In the genomic region with DNA sequence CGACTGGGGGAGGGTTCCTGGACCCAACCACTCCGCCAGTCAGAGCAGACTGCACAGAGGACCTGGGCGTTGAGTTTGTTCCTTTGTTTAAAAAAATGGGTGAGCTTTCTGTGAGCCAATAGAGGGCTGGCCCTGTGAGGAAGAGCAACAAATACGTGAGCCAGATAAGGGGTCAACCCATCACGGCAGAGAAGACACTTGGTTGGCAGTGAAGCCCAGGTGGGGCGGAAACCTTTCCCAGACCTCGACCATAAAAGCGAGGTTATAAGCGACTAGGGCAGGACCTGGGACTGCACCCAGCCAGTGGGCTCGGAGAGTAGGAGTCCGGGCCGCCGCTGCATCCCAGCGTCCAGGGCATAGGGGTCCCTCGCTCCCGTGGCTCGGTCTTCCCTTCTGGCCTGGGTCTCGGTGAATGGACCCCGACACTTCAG, we compare ENCODE assay signal across 7 mouse cellular contexts. TPM values are rescaled to one million over a fixed set of nuclear protein-coding genes. Genes with fewer than 3 reads are reported as not detected.
DNase-seq lines count a peak whose midpoint lies in the region; ATAC-seq and TF ChIP-seq lines count a peak whose summit lies in the region.

No protein-coding gene starts in this region.

- H3K4me3 ChIP-seq in forebrain, embryonic 13.5 days: peak overlapping the region; percentile 83
- H3K4me3 ChIP-seq in hindbrain, embryonic 14.5 days (replicated peaks; ENCODE audit: low read length): peak overlapping the region; percentile 83
- H3K4me3 ChIP-seq in limb, embryonic 13.5 days: peak overlapping the region; percentile 73
- H3K4me3 ChIP-seq in midbrain, embryonic 14.5 days (replicated peaks; ENCODE audit: low read depth, low read length): peak overlapping the region; percentile 72
- peak overlapping the region; percentile 81 for H3K4me3 ChIP-seq in spleen, adult 2 months (ENCODE audit: extremely low read depth, insufficient read depth, insufficient read length)

- peaks cover 19% of the 10 kb centered on the region for H3K36me3 ChIP-seq in forebrain, embryonic 13.5 days (ENCODE audit: poor library complexity, severe bottlenecking)
- peaks cover 19% of the 10 kb centered on the region for H3K36me3 ChIP-seq in hindbrain, embryonic 14.5 days (replicated peaks; ENCODE audit: control insufficient read depth, insufficient read depth)
- H3K36me3 ChIP-seq in limb, embryonic 13.5 days: peaks cover 20% of the 10 kb centered on the region
- peaks cover 18% of the 10 kb centered on the region for H3K36me3 ChIP-seq in midbrain, embryonic 14.5 days (ENCODE audit: control insufficient read depth, insufficient read depth, low read length)
- no peaks in the 10 kb centered on the region; the same call in 1 of the 2 replicates for H3K36me3 ChIP-seq in spleen, adult 2 months (ENCODE audit: control insufficient read depth, insufficient read depth, low read length)

- peak; percentile 89 for DNase-seq in T-cell, adult 2 months (ENCODE audit: low spot score)
- DNase-seq in hindbrain, embryonic 14.5 days (ENCODE audit: low spot score): peak; percentile 76
- DNase-seq in midbrain, embryonic 14.5 days: peak; percentile 88
- peak; percentile 75 to 86 for DNase-seq in spleen, adult 2 months (ENCODE audit: low read depth in 1 of 2, low spot score in 2 of 2)

- TF ChIP-seq CTCF in spleen, adult 2 months (IDR thresholded peaks at IDR 0.05; ENCODE audit: extremely low read depth, insufficient read depth, insufficient read length, insufficient replicate concordance): no peak

- peak overlapping the region; percentile 98 for H3K27ac ChIP-seq in forebrain, embryonic 13.5 days
- H3K27ac ChIP-seq in hindbrain, embryonic 14.5 days: peak overlapping the region; percentile 95
- peak overlapping the region; percentile 99 for H3K27ac ChIP-seq in limb, embryonic 13.5 days
- H3K27ac ChIP-seq in midbrain, embryonic 14.5 days (replicated peaks; ENCODE audit: low read depth, low read length): peak overlapping the region; percentile 98
- H3K27ac ChIP-seq in spleen, adult 2 months (ENCODE audit: insufficient read depth, low read length): peak overlapping the region; percentile 88

- peak; percentile 88 for TF ChIP-seq POLR2A in spleen, adult 2 months (IDR thresholded peaks at IDR 0.05; ENCODE audit: low read depth, low read length)

- H3K4me2 ChIP-seq in forebrain, embryonic 13.5 days: peak overlapping the region; percentile 76
- H3K4me2 ChIP-seq in hindbrain, embryonic 14.5 days (replicated peaks): peak overlapping the region; percentile 74
- H3K4me2 ChIP-seq in limb, embryonic 13.5 days (replicated peaks): peak overlapping the region; percentile 73
- H3K4me2 ChIP-seq in midbrain, embryonic 14.5 days (ENCODE audit: low read length): peak overlapping the region; percentile 78

- ATAC-seq in cerebellum, adult (ENCODE audit: insufficient number of reproducible peaks, low FRiP score, low TSS enrichment): peak; percentile 64
- ATAC-seq in forebrain, embryonic 13.5 days: peak; percentile 42
- peak; percentile 46 for ATAC-seq in hindbrain, embryonic 14.5 days (ENCODE audit: low FRiP score)
- peak; percentile 28 for ATAC-seq in limb, embryonic 13.5 days (ENCODE audit: low FRiP score, low read depth)
- ATAC-seq in midbrain, embryonic 14.5 days (ENCODE audit: low FRiP score, low TSS enrichment): peak; percentile 48

- WGBS in forebrain, embryonic 13.5 days: under 1% methylated on average over 19 of the region's 19 CpGs
- 0% methylated on average over 19 of the region's 19 CpGs for WGBS in hindbrain, embryonic 14.5 days
- WGBS in limb, embryonic 13.5 days: under 1% methylated on average over 19 of the region's 19 CpGs
- under 1% methylated on average over 19 of the region's 19 CpGs for WGBS in midbrain, embryonic 14.5 days
- under 1% methylated on average over 19 of the region's 19 CpGs for WGBS in spleen, adult 2 months

- peaks cover 23% of the 10 kb centered on the region for H3K4me1 ChIP-seq in forebrain, embryonic 13.5 days
- H3K4me1 ChIP-seq in hindbrain, embryonic 14.5 days (replicated peaks; ENCODE audit: control insufficient read depth, insufficient read depth, low read length): peaks cover 19% of the 10 kb centered on the region
- H3K4me1 ChIP-seq in limb, embryonic 13.5 days: peaks cover 19% of the 10 kb centered on the region
- peaks cover 11% of the 10 kb centered on the region for H3K4me1 ChIP-seq in midbrain, embryonic 14.5 days (ENCODE audit: control insufficient read depth, insufficient read depth, low read length)
- H3K4me1 ChIP-seq in spleen, adult 2 months (ENCODE audit: control insufficient read depth, insufficient read depth, insufficient read length): no peaks in the 10 kb centered on the region; the same call in 1 of the 2 replicates

- H3K9ac ChIP-seq in forebrain, embryonic 13.5 days: peak overlapping the region; percentile 87
- H3K9ac ChIP-seq in hindbrain, embryonic 14.5 days: peak overlapping the region; percentile 66
- H3K9ac ChIP-seq in limb, embryonic 13.5 days: peak overlapping the region; percentile 86
- H3K9ac ChIP-seq in midbrain, embryonic 14.5 days (replicated peaks; ENCODE audit: low read length): peak overlapping the region; percentile 72

- H3K9me3 ChIP-seq in forebrain, embryonic 13.5 days (replicated peaks): no peaks in the 10 kb centered on the region
- no peaks in the 10 kb centered on the region for H3K9me3 ChIP-seq in hindbrain, embryonic 14.5 days (ENCODE audit: control insufficient read depth, low read length)
- H3K9me3 ChIP-seq in limb, embryonic 13.5 days: no peaks in the 10 kb centered on the region
- H3K9me3 ChIP-seq in midbrain, embryonic 14.5 days (ENCODE audit: control insufficient read depth, low read length): no peaks in the 10 kb centered on the region

- H3K27me3 ChIP-seq in forebrain, embryonic 13.5 days: no peaks in the 10 kb centered on the region
- H3K27me3 ChIP-seq in hindbrain, embryonic 14.5 days (ENCODE audit: control insufficient read depth, insufficient read depth, low read length): no peaks in the 10 kb centered on the region
- no peaks in the 10 kb centered on the region for H3K27me3 ChIP-seq in limb, embryonic 13.5 days
- H3K27me3 ChIP-seq in midbrain, embryonic 14.5 days (ENCODE audit: control insufficient read depth, insufficient read depth, low read length): no peaks in the 10 kb centered on the region
- H3K27me3 ChIP-seq in spleen, adult 2 months (ENCODE audit: control insufficient read depth, insufficient read depth, low read length): no peaks in the 10 kb centered on the region

RNA-seq across cellular contexts. Expression of a gene that starts 1.1 kb away (rescaled TPM):
- polyA plus RNA-seq in forebrain, embryonic 13.5 days (2015; fragmentation: Nextera tagmentation; extraction: Ambion mirVana): 22.7 and 25.3 TPM in 2 replicates
- polyA plus RNA-seq in hindbrain, embryonic 14.5 days (2014; fragmentation: Nextera tagmentation; extraction: Ambion mirVana): 25.5 and 28.6 TPM in 2 replicates
- polyA plus RNA-seq in limb, embryonic 13.5 days (2015; fragmentation: Nextera tagmentation; extraction: Ambion mirVana): 32.5 and 34.0 TPM in 2 replicates
- polyA plus RNA-seq in midbrain, embryonic 14.5 days (2014; fragmentation: Nextera tagmentation; extraction: Ambion mirVana): 25.9 and 27.8 TPM in 2 replicates
- 11.6 and 16.1 TPM in 2 replicates for polyA plus RNA-seq in spleen, adult 2 months (2012; rRNA removed)

RNA-seq across cellular contexts. Expression of a gene that starts 19.5 kb away (rescaled TPM):
- 44.0 and 46.8 TPM in 2 replicates for polyA plus RNA-seq in forebrain, embryonic 13.5 days (2015; fragmentation: Nextera tagmentation; extraction: Ambion mirVana)
- polyA plus RNA-seq in hindbrain, embryonic 14.5 days (2014; fragmentation: Nextera tagmentation; extraction: Ambion mirVana): 49.6 and 50.1 TPM in 2 replicates
- 93.3 and 95.2 TPM in 2 replicates for polyA plus RNA-seq in limb, embryonic 13.5 days (2015; fragmentation: Nextera tagmentation; extraction: Ambion mirVana)
- 46.7 and 55.5 TPM in 2 replicates for polyA plus RNA-seq in midbrain, embryonic 14.5 days (2014; fragmentation: Nextera tagmentation; extraction: Ambion mirVana)
- polyA plus RNA-seq in spleen, adult 2 months (2012; rRNA removed): 60.3 and 67.4 TPM in 2 replicates

RNA-seq across cellular contexts. Expression of a gene that starts 20.2 kb away (rescaled TPM):
- 325 and 333 TPM in 2 replicates for polyA plus RNA-seq in forebrain, embryonic 13.5 days (2015; fragmentation: Nextera tagmentation; extraction: Ambion mirVana)
- 228 and 259 TPM in 2 replicates for polyA plus RNA-seq in hindbrain, embryonic 14.5 days (2014; fragmentation: Nextera tagmentation; extraction: Ambion mirVana)
- 408 and 424 TPM in 2 replicates for polyA plus RNA-seq in limb, embryonic 13.5 days (2015; fragmentation: Nextera tagmentation; extraction: Ambion mirVana)
- 246 and 266 TPM in 2 replicates for polyA plus RNA-seq in midbrain, embryonic 14.5 days (2014; fragmentation: Nextera tagmentation; extraction: Ambion mirVana)
- polyA plus RNA-seq in spleen, adult 2 months (2012; rRNA removed): 143 and 161 TPM in 2 replicates

RNA-seq across cellular contexts. Expression of a gene that starts 25.9 kb away (rescaled TPM):
- 10.3 and 15.7 TPM in 2 replicates for polyA plus RNA-seq in forebrain, embryonic 13.5 days (2015; fragmentation: Nextera tagmentation; extraction: Ambion mirVana)
- 14.1 and 17.1 TPM in 2 replicates for polyA plus RNA-seq in hindbrain, embryonic 14.5 days (2014; fragmentation: Nextera tagmentation; extraction: Ambion mirVana)
- 279 and 281 TPM in 2 replicates for polyA plus RNA-seq in limb, embryonic 13.5 days (2015; fragmentation: Nextera tagmentation; extraction: Ambion mirVana)
- 3.7 and 11.2 TPM in 2 replicates for polyA plus RNA-seq in midbrain, embryonic 14.5 days (2014; fragmentation: Nextera tagmentation; extraction: Ambion mirVana)
- polyA plus RNA-seq in spleen, adult 2 months (2012; rRNA removed): 83.9 and 104 TPM in 2 replicates

RNA-seq across cellular contexts. Expression of a gene that starts 33.9 kb away (rescaled TPM):
- 3.3 and 7.6 TPM in 2 replicates for polyA plus RNA-seq in forebrain, embryonic 13.5 days (2015; fragmentation: Nextera tagmentation; extraction: Ambion mirVana)
- polyA plus RNA-seq in hindbrain, embryonic 14.5 days (2014; fragmentation: Nextera tagmentation; extraction: Ambion mirVana): 9.0 and 11.2 TPM in 2 replicates
- 20.0 and 22.6 TPM in 2 replicates for polyA plus RNA-seq in limb, embryonic 13.5 days (2015; fragmentation: Nextera tagmentation; extraction: Ambion mirVana)
- polyA plus RNA-seq in midbrain, embryonic 14.5 days (2014; fragmentation: Nextera tagmentation; extraction: Ambion mirVana): 7.0 and 7.4 TPM in 2 replicates
- 28.0 and 30.2 TPM in 2 replicates for polyA plus RNA-seq in spleen, adult 2 months (2012; rRNA removed)

Comparison
In these comparisons a context has a peak if more than half of its experiments do, and no peak if none do; other contexts are left out.
1. Peak in every context shown above with its lines: DNase-seq, ATAC-seq, H3K4me3 ChIP-seq and H3K27ac ChIP-seq.